Mouse (Mus musculus) olfactory bulb, adult 2 months (tissue): ENCODE measurements at regions not wholly inside any gene's neighbourhood (a gene's known extent, or its start where the extent isn't known, plus 50 kb on each side); places are given as distances from the start of the nearest gene placed in this dataset.

ENCODE experiments used
- CTCF ChIP-seq: fragments of 200-500 bp; IDR thresholded peaks from 2 replicates; pipeline ENCODE4 v1.5.1; 2012; ENCODE audit warnings: low read depth, mild to moderate bottlenecking, low read length, moderate library complexity; ENCODE audit not compliant: insufficient read depth
- POLR2A ChIP-seq: fragments of 200-500 bp; IDR thresholded peaks from 2 replicates; pipeline ENCODE4 v1.6.1; 2012; ENCODE audit warnings: mild to moderate bottlenecking, low read depth, low read length, moderate library complexity; ENCODE audit not compliant: insufficient read depth

- TF ChIP-seq CTCF: no peak
- TF ChIP-seq POLR2A: no peak
Observed at GRCm38 (mm10) chr13:97531181-97531580, 229.3 kb downstream of the Gm10260 start.
